Mouse (Mus musculus): ENCODE results near the gene Stambpl1. TPM values are rescaled to one million over a fixed set of nuclear protein-coding genes. Genes with fewer than 3 reads are reported as not detected.

Stambpl1 gene
- total and polyA plus RNA-seq, 2 experiments from 2014 or later, result 19.3 to 31.4 TPM

- 0 out of 2 replicates have a peak, but pooled peaks cover 6% of the 10 kb centered on the region for H3K27me3 ChIP-seq (ENCODE audit: insufficient read depth, low read length)
- no peaks in the 10 kb centered on the region for H3K9me3 ChIP-seq (ENCODE audit: low read length)
- H3K27ac ChIP-seq (ENCODE audit: low read depth, low read length), result no peak overlapping the region
- DNase-seq (ENCODE audit: low spot score) (no peak), ATAC-seq (ENCODE audit: low FRiP score) (no peak)
- H3K36me3 ChIP-seq (ENCODE audit: insufficient read depth, low read length), result no peaks in the 10 kb centered on the region
- H3K9ac ChIP-seq (replicated peaks; ENCODE audit: low read length, poor library complexity, severe bottlenecking), result no peak overlapping the region
- H3K4me3 ChIP-seq (ENCODE audit: low read depth, low read length), result no peak overlapping the region
- peaks cover 10% of the 10 kb centered on the region; the same call in 1 of the 2 replicates for H3K4me1 ChIP-seq (ENCODE audit: insufficient read depth, low read length)
- TF ChIP-seq CTCF (IDR thresholded peaks at IDR 0.05), result no peak
- H3K4me2 ChIP-seq (ENCODE audit: low read depth, low read length, poor library complexity, severe bottlenecking), result no peak overlapping the region
Measured at GRCm38 (mm10) chr19:34287221-34287620, 95.2 kb downstream of the Stambpl1 start.

DNA sequence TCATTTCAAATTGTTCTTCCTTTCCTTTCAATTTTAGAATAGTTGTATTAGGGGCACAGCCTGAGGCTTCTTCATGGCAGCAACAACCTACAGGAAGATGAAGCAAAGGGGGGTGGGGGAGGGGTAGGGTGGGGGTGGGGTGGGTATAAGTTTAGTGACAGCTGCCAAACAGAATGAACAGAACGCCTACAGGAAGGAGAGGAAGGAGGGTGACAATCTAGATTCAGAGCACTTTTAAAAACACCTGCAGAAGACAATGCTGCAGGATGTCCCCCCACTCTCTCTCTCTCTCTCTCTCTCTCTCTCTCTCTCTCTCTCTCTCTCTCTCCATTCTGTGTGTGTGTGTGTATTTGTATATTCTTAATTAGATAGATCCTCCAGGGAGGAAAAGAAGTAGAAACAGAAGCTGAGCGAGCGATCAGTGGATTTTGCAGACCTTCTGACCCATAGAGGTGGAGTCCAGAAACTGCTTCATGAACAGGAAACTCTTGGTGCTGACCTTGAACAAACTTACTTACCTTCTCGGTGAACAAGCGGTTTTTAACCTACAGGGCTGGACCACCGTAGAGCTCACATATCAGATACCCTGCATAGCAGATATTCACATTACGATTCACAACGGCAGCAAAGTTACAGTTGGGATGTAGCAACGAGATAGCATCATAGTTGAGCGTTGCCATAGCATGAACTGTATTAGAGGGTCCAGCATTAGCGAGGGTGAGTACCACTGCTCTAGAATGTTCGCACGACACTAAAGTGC, 95.8 kb downstream of the Stambpl1 start:
- H3K4me3 ChIP-seq (ENCODE audit: low read depth, low read length), result no peak overlapping the region
- H3K4me1 ChIP-seq (ENCODE audit: insufficient read depth, low read length), result peaks cover 10% of the 10 kb centered on the region; the same call in 1 of the 2 replicates
- ATAC-seq (ENCODE audit: low FRiP score) (no peak), DNase-seq (ENCODE audit: low spot score) (no peak)
- 0 out of 2 replicates have a peak, but pooled peaks cover 7% of the 10 kb centered on the region for H3K27me3 ChIP-seq (ENCODE audit: insufficient read depth, low read length)
- no peak overlapping the region for H3K9ac ChIP-seq (replicated peaks; ENCODE audit: low read length, poor library complexity, severe bottlenecking)
- TF ChIP-seq CTCF (IDR thresholded peaks at IDR 0.05), result no peak
- no peak overlapping the region for H3K27ac ChIP-seq (ENCODE audit: low read depth, low read length)
- no peaks in the 10 kb centered on the region for H3K9me3 ChIP-seq (ENCODE audit: low read length)
- H3K36me3 ChIP-seq (ENCODE audit: insufficient read depth, low read length), result no peaks in the 10 kb centered on the region
- WGBS, result 91% methylated on average over 13 of the region's 13 CpGs
- H3K4me2 ChIP-seq (ENCODE audit: low read depth, low read length, poor library complexity, severe bottlenecking), result no peak overlapping the region

DNA sequence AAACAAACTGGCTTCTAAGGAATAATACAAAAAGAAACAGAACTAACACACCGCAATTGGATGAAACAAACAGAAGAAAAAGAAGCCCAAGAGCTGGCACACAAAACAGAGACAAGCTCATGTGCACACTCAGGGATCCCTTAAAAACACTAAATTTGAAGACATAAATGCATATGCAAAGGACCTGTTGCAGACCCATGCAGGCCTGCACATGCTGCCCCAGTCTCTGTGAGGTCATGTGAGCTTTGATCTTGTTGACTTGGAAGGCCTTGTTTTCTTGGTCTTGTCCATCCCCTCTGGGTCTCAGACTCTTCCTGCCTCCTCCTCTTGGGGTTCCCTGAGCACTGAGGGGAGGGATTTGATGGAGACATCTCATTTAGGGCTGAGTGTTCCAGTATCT, 96.7 kb downstream of the Stambpl1 start:
- H3K4me1 ChIP-seq (ENCODE audit: insufficient read depth, low read length), result peaks cover 10% of the 10 kb centered on the region; the same call in 1 of the 2 replicates
- no peak overlapping the region for H3K9ac ChIP-seq (replicated peaks; ENCODE audit: low read length, poor library complexity, severe bottlenecking)
- ATAC-seq (ENCODE audit: low FRiP score) (no peak), DNase-seq (ENCODE audit: low spot score) (no peak)
- no peak overlapping the region for H3K27ac ChIP-seq (ENCODE audit: low read depth, low read length)
- H3K36me3 ChIP-seq (ENCODE audit: insufficient read depth, low read length), result no peaks in the 10 kb centered on the region
- no peak overlapping the region for H3K4me2 ChIP-seq (ENCODE audit: low read depth, low read length, poor library complexity, severe bottlenecking)
- 0 out of 2 replicates have a peak, but pooled peaks cover 7% of the 10 kb centered on the region for H3K27me3 ChIP-seq (ENCODE audit: insufficient read depth, low read length)
- 90% methylated on average over 1 of the region's 1 CpGs for WGBS
- TF ChIP-seq CTCF (IDR thresholded peaks at IDR 0.05), result no peak
- no peaks in the 10 kb centered on the region for H3K9me3 ChIP-seq (ENCODE audit: low read length)
- no peak overlapping the region for H3K4me3 ChIP-seq (ENCODE audit: low read depth, low read length)

Other genes with a start within 250 kb of the Stambpl1 start
- gene Lipf, start 231.0 kb upstream of the Stambpl1 start, total RNA-seq (2014; rRNA removed), result not detected in 2 replicates
- not detected in 2 replicates for gene Lipf, start 231.0 kb upstream of the Stambpl1 start, polyA plus RNA-seq (2015; fragmentation: Nextera tagmentation; extraction: Ambion mirVana)
- gene Lipk, start 183.9 kb upstream of the Stambpl1 start, total RNA-seq (2014; rRNA removed), result 0.11 TPM in 1 of 2 replicates, not detected in the other
- not detected in 2 replicates for gene Lipk, start 183.9 kb upstream of the Stambpl1 start, polyA plus RNA-seq (2015; fragmentation: Nextera tagmentation; extraction: Ambion mirVana)
- not detected in 2 replicates for gene Lipn, start 124.9 kb upstream of the Stambpl1 start, total RNA-seq (2014; rRNA removed)
- not detected in 2 replicates for gene Lipn, start 124.9 kb upstream of the Stambpl1 start, polyA plus RNA-seq (2015; fragmentation: Nextera tagmentation; extraction: Ambion mirVana)
- 0.38 TPM in 1 of 2 replicates, not detected in the other for gene Lipm, start 91.3 kb upstream of the Stambpl1 start, total RNA-seq (2014; rRNA removed)
- gene Lipm, start 91.3 kb upstream of the Stambpl1 start, polyA plus RNA-seq (2015; fragmentation: Nextera tagmentation; extraction: Ambion mirVana), result 0.05 TPM in 1 of 2 replicates, not detected in the other
- gene Ankrd22, start 26.2 kb upstream of the Stambpl1 start, total RNA-seq (2014; rRNA removed), result not detected in 2 replicates
- not detected in 2 replicates for gene Ankrd22, start 26.2 kb upstream of the Stambpl1 start, polyA plus RNA-seq (2015; fragmentation: Nextera tagmentation; extraction: Ambion mirVana)
- gene Acta2, start 63.4 kb downstream of the Stambpl1 start, total RNA-seq (2014; rRNA removed), result 3.7 and 10.0 TPM in 2 replicates
- 9.6 and 11.8 TPM in 2 replicates for gene Acta2, start 63.4 kb downstream of the Stambpl1 start, polyA plus RNA-seq (2015; fragmentation: Nextera tagmentation; extraction: Ambion mirVana)
- 0.19 and 0.66 TPM in 2 replicates for gene Fas, start 98.4 kb downstream of the Stambpl1 start, total RNA-seq (2014; rRNA removed)
- 1.4 and 1.9 TPM in 2 replicates for gene Fas, start 98.4 kb downstream of the Stambpl1 start, polyA plus RNA-seq (2015; fragmentation: Nextera tagmentation; extraction: Ambion mirVana)